Mouse (Mus musculus) brain, embryonic 14.5 days (tissue): ENCODE measurements at regions not wholly inside any gene's neighbourhood (a gene's known extent, or its start where the extent isn't known, plus 50 kb on each side); places are given as distances from the start of the nearest gene placed in this dataset.

Source experiments
- DNase-seq: peaks from one replicate; pipeline ENCODE4 v3.0.0-alpha.2; 2011; ENCODE audit warnings: low read depth
- CTCF ChIP-seq: fragments of 200-500 bp; IDR thresholded peaks from 2 replicates; pipeline ENCODE4 v1.5.1; 2012; ENCODE audit warnings: inconsistent platforms, mild to moderate bottlenecking, moderate library complexity, borderline replicate concordance; ENCODE audit not compliant: insufficient read depth, insufficient read length; ENCODE audit errors: extremely low read depth
- POLR2A ChIP-seq: fragments of 200-500 bp; IDR thresholded peaks from 2 replicates; pipeline ENCODE4 v1.6.1; 2012; ENCODE audit warnings: mild to moderate bottlenecking, inconsistent platforms, borderline replicate concordance; ENCODE audit not compliant: poor library complexity, insufficient read depth, insufficient read length, severe bottlenecking; ENCODE audit errors: extremely low read depth

DNA sequence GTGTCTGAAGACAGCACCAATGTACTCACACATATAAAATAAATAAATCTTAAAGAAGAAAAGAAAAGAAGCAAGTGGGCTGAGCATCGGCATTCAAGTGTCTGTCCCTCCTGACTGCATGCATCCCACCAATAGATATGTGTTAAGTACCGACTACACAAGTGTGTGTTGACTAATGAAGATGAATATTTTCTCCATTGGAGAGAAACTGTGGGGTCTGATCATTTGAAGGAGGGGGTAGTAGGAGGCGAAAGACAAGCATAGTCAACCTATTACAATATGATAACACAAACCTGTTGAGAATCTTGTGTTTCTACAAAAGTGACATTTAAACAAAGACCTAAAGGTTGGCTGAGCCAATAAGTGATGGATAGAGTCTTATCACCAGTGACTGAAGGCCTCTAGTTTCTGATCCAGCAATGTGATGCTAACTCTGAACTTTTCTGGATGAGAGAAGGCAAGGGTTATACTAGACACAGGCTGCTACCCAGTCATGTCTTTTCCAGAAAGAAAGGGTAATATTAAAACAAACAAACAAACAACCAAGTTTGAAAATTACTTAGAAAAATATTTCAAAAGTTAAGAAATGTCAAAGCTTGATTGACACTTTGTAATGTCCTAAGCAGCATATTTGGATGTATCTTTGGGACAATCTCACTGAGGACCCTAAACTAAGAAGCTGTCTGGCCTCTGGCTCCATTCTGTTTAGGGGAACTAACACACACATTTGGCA lies 113.4 kb upstream of the Cpsf6 start:
- no peak for TF ChIP-seq CTCF
- TF ChIP-seq POLR2A: no peak
- DNase-seq: no peak

DNA sequence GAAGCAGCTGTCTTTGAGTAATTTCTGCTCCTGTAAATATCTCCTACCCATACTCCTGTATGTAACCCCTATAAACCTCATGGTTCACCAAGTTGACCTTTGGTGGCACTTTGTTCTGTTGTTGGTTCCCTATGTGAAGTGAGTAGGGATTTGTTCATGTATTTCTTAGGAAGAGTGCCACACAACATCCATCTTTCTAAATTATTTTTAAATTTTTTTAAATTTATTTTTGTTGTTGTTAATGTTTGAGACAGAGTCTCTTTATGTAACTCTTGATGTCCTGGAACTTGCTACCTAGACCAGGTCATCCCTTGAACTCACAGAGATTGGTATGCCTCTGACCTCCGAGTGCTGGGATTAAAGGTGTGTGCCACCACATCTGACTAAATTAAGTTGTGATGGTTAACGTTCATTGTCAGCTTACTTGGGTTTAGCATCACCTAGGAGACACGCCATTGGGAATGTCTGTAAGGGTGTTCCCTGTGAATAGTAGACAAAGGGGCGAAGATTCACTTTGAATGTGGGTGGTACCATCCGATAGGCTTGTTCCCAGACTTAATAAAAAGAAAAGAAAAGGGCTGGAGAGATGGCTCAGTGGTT lies 112.7 kb upstream of the Cpsf6 start:
- DNase-seq: no peak
- no peak for TF ChIP-seq POLR2A
- TF ChIP-seq CTCF: no peak

DNA sequence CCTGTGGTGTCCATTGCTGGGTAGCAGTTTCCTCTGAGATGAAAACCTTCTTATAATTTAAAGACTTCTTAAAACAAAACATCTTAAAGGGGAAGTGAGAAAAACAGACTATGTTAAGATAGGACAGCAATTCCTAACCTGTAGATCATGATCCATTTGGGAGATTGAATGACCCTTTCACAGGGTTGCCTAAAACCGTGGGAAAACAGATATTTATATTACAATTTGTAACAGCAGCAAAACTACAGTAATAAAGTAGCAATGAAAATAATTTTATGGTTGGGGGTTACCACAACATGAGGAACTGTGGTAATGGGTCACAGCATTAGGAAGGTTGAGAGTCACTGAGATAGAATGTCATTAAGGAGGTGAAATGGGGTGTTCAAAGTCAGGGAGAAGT lies 111.9 kb upstream of the Cpsf6 start:
- no peak for DNase-seq

DNA sequence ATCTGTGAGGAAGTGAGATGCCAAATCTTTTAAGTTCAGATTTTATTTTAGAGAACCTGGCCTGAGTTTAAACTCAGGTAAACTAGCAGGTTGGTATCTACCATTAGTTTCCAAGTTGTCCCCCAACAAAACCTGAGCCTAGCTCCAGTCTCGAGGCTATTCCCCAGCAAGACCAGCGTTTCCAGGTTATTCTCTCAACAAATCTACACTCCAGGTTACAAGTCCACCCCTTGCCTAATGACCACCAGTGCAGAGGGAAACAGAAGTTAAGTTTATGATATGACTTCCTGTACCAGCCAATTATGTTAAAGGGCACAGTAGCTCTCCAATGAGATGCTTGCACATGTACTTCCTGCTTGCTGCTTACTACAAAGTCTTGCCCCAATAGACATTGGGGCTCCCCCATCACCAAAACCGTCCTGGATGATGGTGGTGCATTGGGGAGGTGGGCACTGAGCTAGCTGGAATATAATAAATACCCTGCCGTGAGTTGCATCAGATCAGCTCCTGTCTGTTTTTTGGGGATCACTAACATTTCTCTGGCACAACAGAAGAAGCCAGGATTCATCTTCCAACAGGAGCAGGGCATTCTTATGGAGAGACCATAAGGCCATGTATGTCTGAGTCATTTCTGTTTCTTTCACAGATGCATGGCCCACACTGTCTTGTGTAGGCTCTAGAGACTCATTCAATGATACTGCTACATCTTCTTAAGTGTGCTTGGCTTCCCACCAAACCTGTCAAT lies 111.2 kb upstream of the Cpsf6 start:
- TF ChIP-seq POLR2A (no peak), CTCF (no peak)
- no peak for DNase-seq

More for the DNA sequence above, 111.9 kb upstream of the Cpsf6 start:
- TF ChIP-seq POLR2A (no peak), CTCF (no peak)

DNA sequence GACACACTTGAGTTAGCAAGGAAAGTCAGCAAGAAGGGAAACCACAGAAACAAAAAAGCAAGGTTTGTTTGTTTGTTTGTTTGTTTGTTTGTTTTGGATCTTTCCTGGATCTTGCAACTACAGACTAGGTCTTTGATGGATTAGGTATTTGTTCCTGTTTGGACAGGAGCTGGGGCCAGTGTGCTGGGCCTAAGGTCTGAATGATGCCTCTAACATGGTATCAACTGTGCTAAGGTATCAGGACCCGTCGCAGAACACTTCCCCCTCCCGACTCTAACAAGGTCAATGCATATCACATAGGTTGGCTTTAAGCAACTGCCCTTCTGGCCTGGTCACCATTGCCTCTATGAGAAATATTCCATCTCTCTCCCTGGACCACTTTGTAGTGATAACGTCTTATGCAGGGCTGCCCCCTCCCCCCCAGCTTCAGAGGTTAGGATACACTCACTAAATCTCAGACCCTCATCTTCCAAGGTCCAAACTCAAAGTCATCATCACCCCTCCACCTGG lies 103.3 kb upstream of the Cpsf6 start:
- no peak for DNase-seq
- no peak for TF ChIP-seq POLR2A
- TF ChIP-seq CTCF: no peak

DNA sequence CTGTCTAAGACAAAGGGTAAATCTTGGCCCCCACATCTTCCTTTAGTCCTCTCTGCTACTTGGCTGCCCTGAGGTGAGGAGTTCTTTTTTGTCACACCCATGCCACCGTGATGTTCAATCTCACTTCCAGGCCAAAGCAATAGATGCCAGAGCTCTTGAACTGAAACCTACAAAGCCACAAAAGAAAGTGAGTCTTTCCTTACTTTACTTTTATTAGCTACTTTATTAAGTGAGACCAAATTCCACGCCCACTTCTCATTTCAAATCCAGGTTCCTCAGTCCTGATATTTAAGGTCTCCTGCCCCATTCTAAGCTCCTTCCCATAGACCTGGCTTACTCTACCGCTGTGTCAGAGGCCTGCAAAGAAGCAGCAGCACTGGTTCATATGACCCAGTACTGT lies 102.5 kb upstream of the Cpsf6 start:
- no peak for DNase-seq
- no peak for TF ChIP-seq POLR2A
- no peak for TF ChIP-seq CTCF

DNA sequence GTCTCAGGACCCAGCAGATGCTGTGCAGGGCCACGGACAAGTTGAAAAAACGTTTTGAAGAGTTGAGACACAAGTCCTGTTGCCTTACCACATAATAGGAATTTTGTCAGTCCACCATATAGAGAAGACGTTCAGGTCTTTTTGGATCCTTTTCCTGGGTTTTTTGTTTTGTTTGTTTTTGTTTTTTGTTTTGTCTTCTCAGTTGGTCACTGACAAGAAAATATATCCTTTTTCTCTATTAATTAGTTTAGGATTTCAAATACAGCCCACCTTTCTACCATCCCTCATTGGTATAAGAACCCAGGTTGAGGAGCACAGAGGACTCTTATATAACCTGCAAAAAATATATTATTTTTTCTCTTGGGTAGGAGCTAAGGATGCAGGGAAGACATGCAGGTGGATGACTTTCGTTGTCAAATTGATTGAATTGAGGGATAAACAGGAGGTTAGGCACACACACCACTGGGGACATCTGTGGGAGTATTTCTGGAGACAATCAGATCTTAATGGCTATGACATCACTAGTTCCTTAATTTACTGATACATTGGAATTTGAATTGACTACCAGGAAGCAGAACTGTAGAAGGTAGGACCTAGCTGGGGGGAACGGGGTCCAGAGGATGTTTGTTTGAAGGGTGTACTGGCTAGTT lies 101.7 kb upstream of the Cpsf6 start:
- TF ChIP-seq CTCF (no peak), POLR2A (no peak)
- no peak for DNase-seq

DNA sequence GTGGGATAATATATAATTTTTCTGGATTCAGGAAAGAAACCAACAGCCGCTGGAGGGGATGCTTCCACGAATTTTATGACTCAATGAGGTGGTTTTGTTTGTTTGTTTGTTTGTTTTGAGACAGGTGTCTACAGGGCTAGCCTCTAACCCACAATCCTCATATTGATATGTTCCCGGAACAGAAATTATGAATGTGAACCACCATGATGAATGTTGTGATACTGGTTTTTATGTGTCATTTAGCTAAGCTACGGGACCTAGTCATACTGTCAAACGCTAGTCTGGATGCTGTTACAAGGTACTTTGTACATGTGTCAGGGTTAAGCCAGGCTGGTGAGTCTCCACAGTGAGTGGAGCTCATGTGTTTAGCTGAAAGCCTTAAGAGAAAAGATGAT lies 100.6 kb upstream of the Cpsf6 start:
- no peak for DNase-seq
- no peak for TF ChIP-seq POLR2A
- TF ChIP-seq CTCF: no peak

DNA sequence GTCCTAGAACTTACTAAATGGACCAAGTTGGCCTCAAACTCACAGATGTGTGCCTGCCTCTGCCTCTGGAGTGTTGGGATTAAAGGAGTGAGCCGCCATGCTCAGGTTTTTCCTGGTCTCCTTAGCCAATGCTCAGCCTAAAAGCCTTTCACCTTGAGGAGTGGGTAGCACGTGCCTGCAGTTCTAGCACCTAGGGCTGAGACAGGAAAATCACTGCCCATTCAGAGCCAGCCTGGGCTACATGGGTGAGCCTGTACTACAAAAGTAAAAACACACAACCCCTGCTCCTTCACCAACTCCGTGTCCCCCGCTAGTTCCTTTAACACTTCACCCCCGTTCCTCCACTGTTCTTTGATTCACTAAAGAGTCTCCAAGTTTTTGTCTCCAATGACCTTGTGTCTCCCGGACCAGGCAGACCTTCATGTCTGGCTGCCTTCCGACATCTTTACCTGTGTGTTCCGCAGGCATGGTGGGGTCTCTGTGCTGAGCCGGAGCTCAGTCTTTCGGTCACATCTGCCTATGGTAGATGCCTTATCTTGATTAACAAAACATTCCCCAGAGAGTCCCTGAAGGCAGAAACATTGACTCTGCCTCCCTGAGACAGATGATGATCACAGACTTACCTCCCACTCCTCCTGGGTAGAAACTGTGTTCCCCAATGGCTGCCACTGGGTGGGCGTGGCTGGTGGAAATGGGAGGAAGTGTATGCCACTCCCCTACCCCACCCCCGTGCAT lies 100.1 kb upstream of the Cpsf6 start:
- TF ChIP-seq CTCF (no peak), POLR2A (no peak)
- DNase-seq: no peak

DNA sequence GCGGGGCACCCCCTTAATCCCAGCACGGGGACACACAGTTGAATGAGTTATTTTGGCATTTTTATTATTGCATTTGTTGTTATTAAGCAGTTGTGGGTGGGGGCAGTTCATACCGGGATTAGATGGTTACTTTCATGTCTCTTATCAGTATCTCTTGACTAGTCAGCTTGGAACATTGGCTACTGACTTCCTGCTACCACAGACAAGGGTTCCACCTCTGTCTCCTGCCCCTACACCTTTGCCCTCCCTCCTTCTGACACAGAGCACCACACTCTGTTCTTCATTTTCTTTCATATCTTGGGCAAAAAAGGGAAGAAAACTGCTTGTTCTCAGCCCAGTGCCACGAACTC lies 99.1 kb upstream of the Cpsf6 start:
- TF ChIP-seq CTCF (no peak), POLR2A (no peak)
- DNase-seq: no peak
